Mouse (Mus musculus) testis, adult 2 months (tissue): Measurements from ENCODE around the gene Uba2.

Experiments
- CTCF ChIP-seq: fragments of 200-500 bp; IDR thresholded peaks from 2 replicates; pipeline ENCODE4 v1.5.1; 2012; ENCODE audit warnings: low read depth, mild to moderate bottlenecking, inconsistent platforms, low read length, moderate library complexity; ENCODE audit not compliant: control insufficient read depth, insufficient read depth, insufficient replicate concordance
- POLR2A ChIP-seq: fragments of 200-500 bp; IDR thresholded peaks from 2 replicates; pipeline ENCODE4 v1.6.1; 2012; ENCODE audit warnings: low read depth, mild to moderate bottlenecking, inconsistent platforms, low read length, moderate library complexity; ENCODE audit not compliant: control insufficient read depth

DNA sequence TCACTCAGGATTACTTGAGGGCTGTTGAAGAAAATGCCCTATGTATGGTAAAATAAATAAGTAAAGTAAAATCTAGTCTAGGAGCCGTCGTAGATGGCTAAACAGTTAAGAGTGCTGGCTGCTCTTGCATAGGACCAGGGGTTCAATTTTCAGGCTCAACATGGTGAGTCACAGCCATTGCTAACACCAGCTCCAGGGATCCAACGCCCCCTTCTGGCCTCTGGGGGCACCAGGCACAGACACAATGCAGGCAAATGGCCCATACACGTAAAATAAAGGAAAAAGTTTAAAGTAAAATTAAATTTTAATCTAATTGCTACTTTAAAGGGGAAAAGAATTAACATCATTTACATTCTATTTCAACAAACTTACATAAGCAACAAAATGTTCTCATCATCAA lies 2.5 kb downstream of the Uba2 start:
- TF ChIP-seq CTCF (no peak), POLR2A (no peak)
